Mouse (Mus musculus): ENCODE results near the gene Dhx32.

Dhx32 gene

GRCm38 (mm10) chr7:133768517-133768916, 14.0 kb downstream of the Dhx32 start:
- DNase-seq (ENCODE audit: low spot score) = no peak

DNA sequence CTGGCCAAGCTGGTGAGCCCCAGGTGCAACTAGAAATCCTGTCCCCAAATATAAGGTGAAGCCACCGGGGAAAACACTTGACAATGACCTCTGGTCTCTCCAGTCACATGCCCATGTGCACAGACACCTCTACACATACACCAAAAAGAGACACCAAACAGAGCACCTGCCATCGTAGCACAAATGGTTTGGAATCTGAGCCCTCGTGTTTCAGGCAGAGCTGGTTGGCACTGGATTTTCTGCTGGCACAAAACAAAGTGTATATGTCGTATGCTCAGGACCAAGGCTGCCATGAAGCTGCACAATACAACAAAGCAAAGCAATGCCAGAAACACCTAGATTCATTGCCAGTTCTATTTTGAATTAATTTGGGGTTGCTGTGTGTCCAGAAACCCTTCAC, 14.5 kb downstream of the Dhx32 start:
- no peak for DNase-seq (ENCODE audit: low spot score)

DNA sequence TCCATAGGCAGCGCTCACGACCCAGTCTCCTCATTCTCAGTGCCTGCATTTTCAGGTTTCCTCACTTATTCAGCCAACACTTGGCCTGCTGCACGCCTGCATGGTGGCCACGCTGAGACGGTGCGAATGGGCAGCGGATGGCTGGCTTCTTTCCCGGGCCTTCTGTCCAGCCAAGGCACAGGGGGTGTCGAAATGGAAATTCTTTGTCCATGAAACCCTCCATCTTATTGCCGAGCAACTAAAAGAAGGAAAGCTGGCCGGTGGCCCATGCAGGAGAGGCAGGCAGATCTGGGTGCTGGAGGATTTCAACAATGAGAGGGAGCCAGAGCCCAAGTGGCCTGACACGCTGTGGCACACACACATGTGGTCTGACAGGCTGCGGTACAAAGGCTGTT, 16.7 kb downstream of the Dhx32 start:
- no peak for DNase-seq (ENCODE audit: low spot score)

DNA sequence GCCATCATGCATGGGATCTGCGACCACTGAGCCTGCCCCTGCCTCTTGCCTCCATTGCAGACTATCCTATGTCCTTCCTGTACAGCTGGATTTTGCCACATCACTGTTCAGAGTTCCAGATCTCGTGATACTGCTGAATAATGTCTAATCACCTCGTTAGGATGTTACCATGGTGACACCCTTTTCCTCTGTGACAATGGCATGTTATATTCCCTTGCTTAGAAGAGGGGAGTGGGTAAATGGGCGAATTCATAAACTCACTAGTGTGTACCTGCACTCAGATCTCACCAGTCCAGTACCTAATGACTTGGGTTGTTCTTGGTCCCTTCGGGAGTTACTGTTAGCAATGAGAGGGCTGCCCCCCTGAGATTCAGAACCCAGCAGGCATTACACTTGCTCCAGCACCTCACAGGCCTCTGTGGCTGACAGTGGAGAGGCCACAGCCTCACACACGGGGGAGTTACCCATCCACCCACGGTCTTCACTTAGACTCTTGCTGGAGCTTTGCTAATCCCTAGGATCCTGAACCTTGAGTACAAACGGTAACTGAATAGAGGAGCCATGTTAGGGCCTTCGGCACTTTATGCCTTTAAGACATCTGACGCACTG, 17.2 kb downstream of the Dhx32 start:
- DNase-seq (ENCODE audit: low spot score) = no peak

DNA sequence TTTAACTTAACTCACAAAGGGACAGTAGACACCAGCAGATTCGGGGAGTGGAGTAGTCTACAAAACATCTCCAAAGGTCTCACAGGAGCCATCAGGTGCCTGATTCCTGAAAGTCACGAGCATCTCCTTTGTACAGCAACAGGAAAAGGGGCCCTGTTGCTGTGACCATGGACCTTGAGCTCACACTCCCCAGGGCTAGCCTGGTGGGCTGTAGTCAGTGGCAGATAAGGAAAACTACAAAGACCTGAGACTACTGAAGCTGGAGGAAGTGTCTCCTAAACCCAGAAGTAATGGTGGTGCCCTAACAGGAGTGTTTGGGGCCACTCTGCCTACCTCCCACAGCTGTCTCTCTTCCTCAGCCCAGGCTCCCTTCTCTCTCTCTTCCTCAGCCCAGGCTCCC, 18.1 kb downstream of the Dhx32 start:
- no peak for DNase-seq (ENCODE audit: low spot score)

DNA sequence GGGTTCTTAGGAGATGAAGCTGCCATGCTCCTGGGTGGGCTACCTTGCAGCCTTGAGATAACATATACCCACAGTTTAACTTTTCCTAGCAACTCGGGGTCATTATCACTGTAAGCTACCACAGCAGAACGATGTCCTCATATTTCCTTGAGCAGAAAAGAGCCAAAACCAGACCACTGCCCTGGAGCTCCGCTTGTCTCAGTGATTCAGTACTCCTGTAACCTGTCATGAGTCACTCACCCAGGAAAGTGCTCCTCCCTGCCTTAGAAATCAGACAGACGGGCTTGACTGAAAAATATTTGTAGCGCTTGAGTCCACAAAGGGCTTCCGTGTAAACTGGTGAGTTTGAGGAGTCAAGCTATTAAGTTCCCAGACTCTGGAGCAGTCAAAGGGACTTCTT, 19.8 kb downstream of the Dhx32 start:
- DNase-seq (ENCODE audit: low spot score) = no peak

DNA sequence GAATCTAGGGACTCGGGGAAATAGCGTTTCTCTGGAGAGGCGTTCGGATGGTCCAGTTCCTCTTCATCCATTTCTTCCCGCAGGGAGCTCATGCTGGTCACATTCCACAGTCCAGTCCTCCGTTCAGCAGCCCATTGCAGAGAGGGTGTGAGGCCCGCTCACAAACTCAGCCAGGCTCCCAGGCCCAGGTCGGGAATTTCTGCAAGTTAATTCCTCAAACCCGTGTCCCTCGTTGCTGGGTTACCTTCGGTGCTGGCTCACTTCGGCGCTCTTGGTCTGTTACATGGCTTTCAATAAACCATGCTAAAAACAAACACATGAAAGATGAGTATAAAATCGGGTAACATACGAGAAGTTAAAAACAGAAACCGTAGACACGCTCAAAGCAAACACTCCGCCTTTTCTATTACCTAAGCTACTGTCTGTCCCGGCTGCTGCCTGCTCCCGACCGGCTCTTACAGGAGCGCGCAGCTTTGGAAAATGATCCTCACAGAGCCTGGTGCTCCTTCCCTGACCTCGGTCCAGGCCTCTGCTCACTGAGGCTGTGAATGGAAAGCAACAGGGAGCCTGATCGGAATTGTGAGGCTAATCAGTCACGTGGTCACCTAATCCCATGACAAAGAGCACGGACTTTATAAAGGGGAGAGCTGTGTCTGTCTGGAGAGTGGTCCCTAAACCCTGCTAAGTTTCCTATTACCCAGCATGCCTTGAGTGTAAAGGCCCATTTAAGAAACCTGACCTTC, 22.7 kb downstream of the Dhx32 start:
- no peak for DNase-seq (ENCODE audit: low spot score)

DNA sequence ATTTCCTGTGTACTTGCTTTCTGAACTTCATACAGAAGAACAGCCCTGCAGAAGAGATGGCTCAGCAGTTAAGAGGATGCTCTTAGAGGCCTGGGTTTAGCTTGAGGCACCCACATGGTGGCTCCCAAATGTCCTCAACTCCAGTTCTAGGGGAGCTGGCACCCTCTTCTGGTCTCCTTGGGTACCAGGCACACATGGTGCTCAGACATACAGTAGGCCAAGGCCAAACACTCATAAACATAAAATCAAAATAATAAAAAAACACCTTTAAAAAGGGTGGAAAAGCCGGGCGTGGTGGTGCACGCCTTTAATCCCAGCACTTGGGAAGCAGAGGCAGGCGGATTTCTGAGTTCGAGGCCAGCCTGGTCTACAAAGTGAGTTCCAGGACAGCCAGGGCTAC, 23.8 kb downstream of the Dhx32 start:
- no peak for DNase-seq (ENCODE audit: low spot score)

- DNase-seq (ENCODE audit: low spot score) = no peak
Measured at GRCm38 (mm10) chr7:133757961-133758455, 24.5 kb downstream of the Dhx32 start.

- no peak for DNase-seq (ENCODE audit: low spot score)
Measured at GRCm38 (mm10) chr7:133751163-133751562, 31.4 kb downstream of the Dhx32 start.

- DNase-seq (ENCODE audit: low spot score) = no peak
Measured at GRCm38 (mm10) chr7:133750666-133751065, 31.9 kb downstream of the Dhx32 start.

DNA sequence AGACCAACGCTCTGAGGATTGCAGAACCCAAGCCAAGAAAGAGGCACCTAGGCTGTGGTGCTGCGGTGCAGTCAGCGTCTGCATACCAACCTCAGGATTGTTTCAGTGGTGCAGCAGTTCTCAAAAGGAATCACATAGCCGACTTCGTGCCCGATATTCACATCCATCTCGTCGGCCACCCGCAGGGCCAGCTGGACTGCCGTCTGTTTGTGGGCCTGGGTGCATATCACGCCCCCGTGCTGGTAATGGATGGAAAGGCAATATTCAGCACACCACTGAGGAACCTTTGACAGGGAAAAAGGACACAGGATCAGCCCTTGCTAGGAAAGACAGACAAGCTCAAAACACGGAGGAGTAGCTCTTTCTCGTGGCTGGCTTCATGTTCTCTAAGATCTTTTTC, 33.8 kb downstream of the Dhx32 start:
- no peak for DNase-seq (ENCODE audit: low spot score)

DNA sequence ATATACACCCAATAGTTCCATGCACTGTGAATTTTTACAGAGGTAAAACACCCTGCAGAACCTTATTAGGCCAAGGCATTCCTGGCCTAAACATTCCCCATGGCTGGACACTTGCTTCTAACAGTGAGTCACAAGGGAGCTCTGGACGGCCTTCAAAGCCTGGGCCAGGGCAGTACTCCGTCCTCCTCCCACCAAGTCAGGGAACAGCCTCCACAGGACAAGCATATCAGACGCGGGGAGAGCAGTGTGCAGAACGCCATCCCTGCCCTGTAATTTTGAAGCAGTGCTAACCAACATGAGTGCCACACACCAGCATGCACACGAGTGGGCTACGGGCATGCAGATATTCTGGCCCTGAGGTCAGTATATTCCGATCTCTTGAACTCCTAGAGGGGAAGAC, 35.2 kb downstream of the Dhx32 start:
- no peak for DNase-seq (ENCODE audit: low spot score)

GRCm38 (mm10) chr7:133744701-133745100, 37.8 kb downstream of the Dhx32 start:
- no peak for DNase-seq (ENCODE audit: low spot score)

- no peak for DNase-seq (ENCODE audit: low spot score)
Measured at GRCm38 (mm10) chr7:133744209-133744608, 38.3 kb downstream of the Dhx32 start.

DNA sequence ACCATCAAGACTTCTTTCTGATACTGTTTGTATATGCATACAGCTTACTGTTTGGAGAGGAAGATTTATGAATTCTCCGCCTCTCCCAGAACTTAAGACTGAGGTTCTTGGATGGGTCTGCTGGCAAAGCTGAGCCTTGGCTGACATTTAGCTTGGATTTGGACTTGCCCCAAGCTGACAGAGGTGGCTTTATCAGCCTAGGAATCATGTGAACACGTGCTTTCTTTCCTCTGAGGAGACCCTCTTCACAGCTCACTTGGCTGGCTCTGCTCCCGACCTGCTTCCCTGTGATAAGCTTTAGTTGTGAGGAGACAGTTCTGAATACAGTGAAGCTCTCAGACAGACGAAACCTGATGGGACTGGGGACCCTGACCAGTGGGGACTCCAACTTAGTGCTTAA, 38.9 kb downstream of the Dhx32 start:
- no peak for DNase-seq (ENCODE audit: low spot score)

- DNase-seq (ENCODE audit: low spot score) = no peak
Measured at GRCm38 (mm10) chr7:133742530-133743325, 39.8 kb downstream of the Dhx32 start.

DNA sequence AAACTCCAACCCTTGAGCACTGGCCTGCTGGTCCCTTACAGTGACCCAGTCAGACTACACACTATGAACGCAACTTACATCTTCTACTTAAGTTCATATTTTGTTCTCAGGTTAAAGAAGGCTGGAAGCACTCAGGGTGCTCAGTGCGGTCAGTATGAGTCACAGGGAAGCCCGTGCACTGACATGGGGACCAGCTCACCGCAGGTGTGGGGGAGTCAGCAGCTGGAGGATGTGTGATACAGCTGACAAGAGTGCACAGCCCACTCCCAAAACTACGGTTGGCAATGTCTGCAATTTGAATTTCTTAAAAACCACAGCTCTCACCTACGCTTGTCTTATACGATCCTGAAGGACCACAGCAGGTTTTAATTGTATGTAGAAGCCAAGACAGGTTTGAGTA, 42.0 kb downstream of the Dhx32 start:
- DNase-seq (ENCODE audit: low spot score) = no peak

- no peak for DNase-seq (ENCODE audit: low spot score)
Measured at GRCm38 (mm10) chr7:133731971-133732645, 50.4 kb downstream of the Dhx32 start.

DNA sequence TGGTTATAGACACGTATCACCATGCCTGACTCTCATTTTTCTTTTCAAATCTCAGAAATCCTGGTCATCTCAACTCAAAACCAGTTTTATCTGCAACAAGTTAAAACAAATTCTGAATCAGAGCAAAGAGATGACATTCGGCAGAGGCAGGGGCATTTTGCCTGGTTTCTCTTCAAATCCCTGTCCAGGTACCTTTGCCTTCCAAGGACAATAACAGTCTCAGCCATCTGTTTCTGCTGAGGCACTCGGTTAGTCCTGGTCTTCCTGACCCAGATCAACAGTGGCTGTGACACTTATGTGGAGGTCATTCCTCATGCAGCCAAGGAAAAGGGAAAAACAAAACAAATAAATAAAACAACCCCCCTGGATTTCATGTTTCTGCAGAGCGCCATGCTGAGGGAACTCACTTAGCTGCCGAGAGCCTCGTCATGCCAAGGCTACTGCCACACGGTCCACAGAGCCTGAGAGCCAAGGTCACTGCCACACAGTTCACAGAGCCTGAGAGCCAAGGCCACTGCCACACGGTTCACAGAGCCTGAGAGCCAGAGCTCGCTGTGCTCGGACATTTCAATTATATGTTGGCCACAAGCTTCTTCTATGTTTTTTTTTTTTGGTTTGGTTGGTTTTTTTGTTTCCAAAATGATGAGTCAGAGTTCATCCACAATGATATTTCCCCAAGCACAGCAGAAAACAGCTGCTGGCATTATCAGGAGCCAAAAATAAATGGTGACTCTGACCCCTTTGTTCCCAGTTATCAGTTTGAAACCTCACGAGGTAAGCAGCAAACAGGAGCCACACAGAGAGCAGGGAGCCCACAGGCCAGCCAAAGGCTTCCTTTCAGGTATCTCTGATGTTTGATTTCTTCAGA, 52.0 kb downstream of the Dhx32 start:
- DNase-seq (ENCODE audit: low spot score) = no peak

- no peak for DNase-seq (ENCODE audit: low spot score)
Measured at GRCm38 (mm10) chr7:133729351-133729750, 53.2 kb downstream of the Dhx32 start.

Data from ovary, postnatal 10 days (tissue).